Mouse (Mus musculus): ENCODE data around the gene Lsm3. TPM values are rescaled to one million over a fixed set of nuclear protein-coding genes. Genes with fewer than 3 reads are reported as not detected.
"Not testable (repeated sequence)": the region's sequence is repeated elsewhere in the genome, so short reads cannot be mapped to it uniquely, and the experiment has no call there.

Lsm3 gene
- total RNA-seq (2021), result 10 to 100 TPM; 47.8 to 58.0 TPM
- long read RNA-seq, experiment 1, transcript Lsm3-201 (4 exons, 743 nt), result major isoform, 32 of 32 reads
- long read RNA-seq, experiment 1, partial matches to known transcripts, result 0 of 32 reads
- long read RNA-seq, experiment 1, other reads (novel, unspliced or antisense), result 0 of 32 reads
- long read RNA-seq, experiment 2, transcript Lsm3-201 (4 exons, 743 nt), result major isoform, 34 of 34 reads
- long read RNA-seq, experiment 2, partial matches to known transcripts, result 0 of 34 reads
- long read RNA-seq, experiment 2, other reads (novel, unspliced or antisense), result 0 of 34 reads

- intact Hi-C loops (cut with DNase I), result no loop called here
These were observed at the start of gene Lsm3, which contains the start of gene Xpc for GRCm38 (mm10) chr6:91515545-91516449. Gene Lsm3, plus strand, starts transcription at chr6:91515928. Gene Xpc, minus strand, starts transcription at chr6:91515888.

DNA sequence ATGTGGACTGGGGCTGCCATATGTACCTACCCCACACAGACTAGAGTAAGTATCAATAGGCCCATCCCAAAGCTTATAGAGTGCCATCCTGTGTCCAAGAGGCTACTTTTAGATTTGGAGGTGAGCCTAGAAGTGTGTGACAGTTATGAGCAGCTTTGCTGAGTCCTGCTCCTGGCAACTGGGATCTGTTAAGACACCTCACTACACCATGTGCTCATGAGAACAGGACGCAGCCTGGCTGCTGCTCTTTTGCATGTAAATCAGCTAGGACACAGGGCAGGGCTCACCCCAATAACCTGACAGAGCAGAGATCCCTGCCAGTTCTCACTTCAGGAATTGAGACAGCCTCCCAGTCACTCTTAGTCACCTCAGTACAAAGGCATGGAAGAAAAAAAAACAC lies 48.6 kb upstream of the Lsm3 start:
- intact Hi-C loops (cut with DNase I), result no loop called here
- no peak for DNase-seq

More at GRCm38 (mm10) chr6:91515545-91516449, at the start of gene Lsm3, which contains the start of gene Xpc:
- peak; percentile 98 to 99 for DNase-seq

- intact Hi-C loops (cut with DNase I), result no loop called here
- no peak for DNase-seq
These were observed 45.0 kb upstream of the Lsm3 start for GRCm38 (mm10) chr6:91470712-91471111.

GRCm38 (mm10) chr6:91471427-91471826 lies 44.3 kb upstream of the Lsm3 start:
- DNase-seq; intact Hi-C loops (cut with DNase I): not testable (repeated sequence)

DNA sequence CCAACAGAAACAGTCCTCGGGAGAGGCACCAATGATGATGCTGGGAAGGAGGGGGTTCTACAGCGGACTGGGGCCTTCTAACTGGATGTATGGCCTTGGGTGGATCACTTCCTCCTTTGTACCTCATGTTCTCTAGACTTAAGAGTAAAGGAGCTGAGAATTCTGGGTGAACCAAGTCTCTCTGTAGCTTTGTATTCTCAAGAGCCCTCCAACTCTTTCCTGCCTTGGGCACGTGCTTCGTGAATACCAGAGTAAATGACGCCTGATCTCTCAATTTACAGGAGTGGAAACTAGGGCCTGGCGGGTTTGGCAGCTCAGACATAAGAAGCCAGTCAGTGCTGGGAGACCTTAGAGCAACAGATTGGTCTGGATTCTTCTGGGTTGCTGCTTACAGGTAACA lies 43.4 kb upstream of the Lsm3 start:
- no peak for DNase-seq
- intact Hi-C loops (cut with DNase I), result no loop called here

GRCm38 (mm10) chr6:91472868-91473804 lies 42.6 kb upstream of the Lsm3 start, which contains the start of the genes Chchd4 and Tmem43:
Gene Chchd4, minus strand, starts transcription at chr6:91473546.
Gene Tmem43, plus strand, starts transcription at chr6:91473703.
- intact Hi-C loops (cut with DNase I), result no loop called here
- peak; percentile 98 for DNase-seq

- no peak for DNase-seq
- intact Hi-C loops (cut with DNase I), result no loop called here
These were observed 41.8 kb upstream of the Lsm3 start for GRCm38 (mm10) chr6:91473805-91474440.

DNA sequence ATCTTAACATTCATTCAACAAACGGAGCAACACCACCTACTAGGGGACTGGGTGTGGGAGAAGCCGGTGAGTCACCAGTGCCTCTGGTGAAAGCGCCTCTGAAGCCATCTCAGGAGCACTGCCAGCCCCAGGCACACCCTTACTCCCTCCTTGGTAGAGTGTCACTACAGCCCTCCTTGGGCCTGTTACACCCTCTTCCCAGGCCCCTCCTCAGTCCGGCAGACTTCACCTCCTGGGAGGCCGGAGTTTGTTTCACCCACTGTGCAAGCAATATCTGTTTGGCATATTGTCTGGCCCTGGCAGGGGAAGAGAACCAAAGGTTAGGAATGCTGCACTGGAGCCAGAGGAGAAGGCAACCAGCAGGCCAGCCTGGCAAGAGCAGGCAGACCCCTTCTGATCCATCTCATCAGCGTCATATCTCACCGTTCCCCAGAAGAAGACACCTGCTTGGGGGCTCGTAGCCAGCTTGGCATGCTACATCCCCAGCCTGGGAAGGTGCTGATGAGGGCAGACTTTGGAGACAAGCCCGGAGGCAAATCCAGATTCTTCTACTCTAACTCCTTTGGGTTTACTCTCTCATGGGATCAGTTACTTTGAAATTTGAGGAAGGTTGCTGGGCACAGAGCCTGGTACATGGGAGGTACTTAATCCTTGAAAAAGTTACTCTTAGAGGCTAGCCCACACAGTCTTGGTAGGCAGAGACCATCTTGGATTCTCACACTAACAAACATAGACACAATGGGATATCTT lies 41.1 kb upstream of the Lsm3 start:
- intact Hi-C loops (cut with DNase I), result no loop called here
- peak; percentile 23 to 34 for DNase-seq

- DNase-seq, result no peak
- intact Hi-C loops (cut with DNase I), result no loop called here
These were observed 39.2 kb upstream of the Lsm3 start for GRCm38 (mm10) chr6:91476541-91476940.

DNA sequence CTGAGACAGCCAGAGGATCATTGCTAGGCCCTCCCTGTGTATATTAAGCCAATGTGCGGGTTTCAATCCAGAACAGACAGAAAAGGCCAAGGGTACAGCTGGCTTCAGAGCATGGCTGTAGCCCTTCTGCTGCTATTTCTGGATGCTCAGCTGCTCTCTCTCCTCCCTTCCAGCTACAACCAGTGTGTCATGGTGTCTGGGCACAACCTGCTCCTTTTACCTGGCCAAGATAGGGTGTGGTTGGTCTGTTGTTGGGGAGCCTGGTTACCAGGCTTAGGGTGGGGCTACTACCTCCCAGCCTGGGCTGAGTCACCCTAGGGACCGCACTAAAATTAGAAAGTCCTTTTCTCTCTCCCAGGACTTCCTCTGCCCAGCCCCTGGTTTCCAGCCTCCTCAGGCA lies 32.4 kb upstream of the Lsm3 start:
- DNase-seq, result no peak
- intact Hi-C loops (cut with DNase I), result no loop called here

- intact Hi-C loops (cut with DNase I), result no loop called here
- DNase-seq, result peak; percentile 14 to 21
These were observed 28.8 kb upstream of the Lsm3 start for GRCm38 (mm10) chr6:91486736-91487453.

- peak; percentile 21 to 29 for DNase-seq
- intact Hi-C loops (cut with DNase I), result no loop called here
These were observed 27.1 kb upstream of the Lsm3 start for GRCm38 (mm10) chr6:91488496-91489212.

DNA sequence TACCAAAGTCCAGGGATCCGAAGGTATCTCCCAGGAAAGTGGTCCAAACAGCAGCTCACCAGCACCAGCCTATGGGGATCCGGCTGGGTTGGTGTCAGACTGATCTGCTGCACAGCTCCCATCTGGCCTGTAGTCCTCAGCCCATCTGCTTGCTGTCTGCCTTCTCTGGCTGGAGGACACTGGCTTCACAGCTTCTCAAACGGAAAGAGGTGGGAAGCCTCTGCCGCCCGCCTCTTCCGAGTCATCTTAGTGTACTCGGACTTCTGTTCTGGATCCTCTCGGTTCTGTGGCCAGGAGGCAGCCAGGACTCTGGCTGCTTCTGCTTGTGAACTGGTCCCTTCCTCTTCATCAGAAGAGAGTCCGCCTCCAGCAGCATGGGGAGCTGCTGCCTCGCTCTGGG lies 25.9 kb upstream of the Lsm3 start:
- peak; percentile 36 to 47 for DNase-seq
- intact Hi-C loops (cut with DNase I), result no loop called here

- DNase-seq, result no peak
These were observed 24.7 kb upstream of the Lsm3 start for GRCm38 (mm10) chr6:91491004-91491403.

GRCm38 (mm10) chr6:91493053-91493452 lies 22.7 kb upstream of the Lsm3 start:
- no peak for DNase-seq
- intact Hi-C loops (cut with DNase I), result no loop called here

More at GRCm38 (mm10) chr6:91491004-91491403, 24.7 kb upstream of the Lsm3 start:
- intact Hi-C loops (cut with DNase I), result no loop called here

DNA sequence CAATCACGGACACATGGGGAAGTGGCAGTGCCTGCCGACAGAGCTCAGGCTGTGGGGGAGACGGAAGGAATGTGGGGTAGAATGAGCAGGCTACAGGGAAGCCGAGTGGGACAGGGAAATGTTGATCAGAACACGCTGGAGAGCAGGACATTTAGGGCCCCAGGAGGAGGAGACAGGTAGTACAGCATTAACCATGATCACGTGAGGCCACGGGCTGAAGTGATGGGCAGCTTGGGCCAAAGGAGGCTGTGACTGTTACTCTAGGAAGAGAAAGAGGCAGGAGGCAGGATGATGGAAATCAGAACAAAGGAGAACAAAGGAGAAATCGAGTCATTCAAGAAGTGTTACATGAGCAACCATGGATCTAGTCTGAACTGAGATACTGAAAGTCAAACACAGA lies 21.2 kb upstream of the Lsm3 start:
- intact Hi-C loops (cut with DNase I), result no loop called here

DNA sequence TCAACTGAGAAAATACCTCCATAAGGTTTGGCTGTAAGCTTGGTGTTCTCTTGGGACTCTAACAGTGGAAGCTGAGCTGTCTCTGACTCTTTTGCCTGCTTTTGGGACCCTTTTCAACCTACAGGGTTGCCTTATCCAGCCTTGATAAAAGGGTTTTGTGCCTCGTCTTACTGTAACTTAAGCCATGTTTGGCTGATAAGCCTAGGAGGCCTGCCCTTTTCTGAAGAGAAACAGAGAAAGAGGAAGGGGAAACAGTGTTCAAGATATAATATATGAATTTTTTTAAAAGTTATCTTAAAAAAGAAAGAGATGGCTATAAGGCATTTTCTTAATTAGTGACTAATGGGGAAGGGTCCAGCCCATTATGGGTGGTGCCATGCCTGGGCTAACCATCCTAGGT lies 12.4 kb upstream of the Lsm3 start:
- DNase-seq, result no peak
- intact Hi-C loops (cut with DNase I), result no loop called here

More for the DNA sequence above, 21.2 kb upstream of the Lsm3 start:
- no peak for DNase-seq

- intact Hi-C loops (cut with DNase I), result no loop called here
- DNase-seq, result no peak
These were observed 9.7 kb upstream of the Lsm3 start for GRCm38 (mm10) chr6:91506036-91506435.

All from heart, postnatal 14 days (tissue).